Mouse (Mus musculus): ENCODE results near the gene Nxf7. TPM values are rescaled to one million over a fixed set of nuclear protein-coding genes. Genes with fewer than 3 reads are reported as not detected.

The Nxf7 gene
- polyA plus RNA-seq, 1 experiment from 2014 or later: not detected

Other genes starting within 250 kb of the Nxf7 start
- not detected in 2 replicates for gene Gm5128, start 225.5 kb downstream of the Nxf7 start, polyA plus RNA-seq (2016; fragmentation: Nextera tagmentation; extraction: Ambion mirVana)
- gene Gm7903, start 164.9 kb downstream of the Nxf7 start, polyA plus RNA-seq (2016; fragmentation: Nextera tagmentation; extraction: Ambion mirVana): not detected in 2 replicates
- gene AV320801, start 104.2 kb downstream of the Nxf7 start, polyA plus RNA-seq (2016; fragmentation: Nextera tagmentation; extraction: Ambion mirVana): not detected in 2 replicates
- not detected in 2 replicates for gene Prame, start 28.9 kb upstream of the Nxf7 start, polyA plus RNA-seq (2016; fragmentation: Nextera tagmentation; extraction: Ambion mirVana)
- 0.11 TPM in 1 of 2 replicates, not detected in the other for gene Tcp11x2, start 95.0 kb upstream of the Nxf7 start, polyA plus RNA-seq (2016; fragmentation: Nextera tagmentation; extraction: Ambion mirVana)
- not detected in 2 replicates for gene Tmsb15a, start 126.5 kb upstream of the Nxf7 start, polyA plus RNA-seq (2016; fragmentation: Nextera tagmentation; extraction: Ambion mirVana)
- 8.8 and 9.7 TPM in 2 replicates for gene Armcx5, start 144.0 kb upstream of the Nxf7 start, polyA plus RNA-seq (2016; fragmentation: Nextera tagmentation; extraction: Ambion mirVana)
- gene Gprasp1, start 144.0 kb upstream of the Nxf7 start, polyA plus RNA-seq (2016; fragmentation: Nextera tagmentation; extraction: Ambion mirVana): 46.1 and 48.6 TPM in 2 replicates
- 46.1 and 51.0 TPM in 2 replicates for gene Bhlhb9, start 198.8 kb upstream of the Nxf7 start, polyA plus RNA-seq (2016; fragmentation: Nextera tagmentation; extraction: Ambion mirVana)
- 23.9 and 31.5 TPM in 2 replicates for gene Gprasp2, start 240.3 kb upstream of the Nxf7 start, polyA plus RNA-seq (2016; fragmentation: Nextera tagmentation; extraction: Ambion mirVana)